Mouse (Mus musculus): ENCODE measurements around the gene Gm1043.

DNA sequence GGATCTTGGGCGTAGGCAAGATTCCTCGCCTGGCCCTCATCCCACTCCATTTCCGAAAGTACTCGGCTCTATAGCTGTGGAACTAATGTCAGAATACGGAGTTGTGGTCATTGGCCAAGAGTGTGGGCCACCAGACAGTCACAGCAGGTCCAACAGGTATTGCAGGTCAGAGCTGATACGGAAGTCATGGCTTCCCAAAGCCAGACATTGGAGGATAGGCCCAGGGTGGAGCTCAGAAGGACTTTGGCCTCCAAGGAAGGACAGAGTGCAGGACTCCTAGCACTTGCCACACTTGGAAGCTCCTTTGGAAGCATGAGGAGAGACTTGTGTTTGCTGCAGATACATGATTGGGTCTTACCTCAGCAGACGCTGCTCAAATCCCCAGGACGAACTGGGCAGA, 23.6 kb upstream of the Gm1043 start:
- TF ChIP-seq EP300 (IDR thresholded peaks at IDR 0.05; ENCODE audit: insufficient read depth, low read depth, low read length) = no peak
- no peak for TF ChIP-seq CTCF (IDR thresholded peaks at IDR 0.05; ENCODE audit: low read depth, low read length)
- no peak for TF ChIP-seq POLR2A (IDR thresholded peaks at IDR 0.05; ENCODE audit: insufficient read depth, low read length)
